Mouse (Mus musculus) ES-Bruce4 (cell line): ENCODE measurements at regions not wholly inside any gene's neighbourhood (a gene's known extent, or its start where the extent isn't known, plus 50 kb on each side); places are given as distances from the start of the nearest gene placed in this dataset.

Experiments used
- CTCF ChIP-seq: IDR thresholded peaks from one replicate; pipeline ENCODE4 v1.8.1; 2011; ENCODE audit warnings: low read depth, low read length
- EP300 ChIP-seq: IDR thresholded peaks from 2 replicates; pipeline ENCODE4 v1.6.1; 2011; ENCODE audit warnings: low read depth, low read length; ENCODE audit not compliant: insufficient read depth
- POLR2A ChIP-seq: IDR thresholded peaks from one replicate; pipeline ENCODE4 v1.8.1; 2011; ENCODE audit warnings: low read length; ENCODE audit not compliant: insufficient read depth

- TF ChIP-seq CTCF = peak; percentile 17
- no peak for TF ChIP-seq POLR2A
- TF ChIP-seq EP300 = no peak
Observed at GRCm38 (mm10) chr8:96426900-96427299, 538.6 kb upstream of the Got2 start.
